Mouse (Mus musculus) adrenal gland (tissue): ENCODE measurements at regions not wholly inside any gene's neighbourhood (a gene's known extent, or its start where the extent isn't known, plus 50 kb on each side); places are given as distances from the start of the nearest gene placed in this dataset.
"Not testable (repeated sequence)": the region's sequence is repeated elsewhere in the genome, so short reads cannot be mapped to it uniquely, and the experiment has no call there.

Source experiments
- intact Hi-C: fragments of 180-260 bp; cut with DNase I; formaldehyde crosslinking; loops from one replicate; pipeline ENCODE4 v1.15.1; 2025

DNA sequence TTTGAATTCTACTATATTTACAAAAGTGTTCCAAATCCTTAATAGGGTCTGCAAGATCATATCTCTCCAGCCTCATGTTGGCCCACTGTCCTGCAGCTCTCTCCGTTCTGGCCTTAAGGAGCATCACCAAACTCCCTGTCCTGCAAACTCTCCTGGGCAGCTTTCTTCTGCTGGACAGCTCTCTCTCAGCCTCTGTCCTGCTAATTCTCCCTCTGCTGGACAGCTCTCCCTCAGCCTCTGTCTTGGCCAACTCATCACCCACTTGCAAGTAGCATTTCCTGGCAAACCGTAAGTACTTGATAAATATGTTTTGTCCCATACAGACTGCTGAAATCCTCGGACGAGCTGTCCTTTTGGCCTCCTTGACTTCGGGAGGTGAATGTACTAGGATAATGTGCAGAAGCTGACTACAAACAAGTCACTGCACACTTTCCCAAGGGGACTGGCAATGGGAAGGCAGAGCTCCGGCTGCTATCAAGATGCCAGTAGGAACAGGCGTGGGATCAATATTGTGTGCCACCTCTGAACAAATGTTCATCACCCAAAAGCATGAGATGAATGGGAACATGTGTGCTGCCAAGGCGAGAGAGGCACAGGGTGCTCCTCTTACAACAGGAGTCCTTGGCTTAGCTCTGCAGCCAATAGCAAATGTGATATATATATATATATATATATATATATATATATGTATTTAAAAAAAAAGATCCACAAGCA is 108.1 kb upstream of the Gcfc2 start:
- intact Hi-C loops = no loop called here

DNA sequence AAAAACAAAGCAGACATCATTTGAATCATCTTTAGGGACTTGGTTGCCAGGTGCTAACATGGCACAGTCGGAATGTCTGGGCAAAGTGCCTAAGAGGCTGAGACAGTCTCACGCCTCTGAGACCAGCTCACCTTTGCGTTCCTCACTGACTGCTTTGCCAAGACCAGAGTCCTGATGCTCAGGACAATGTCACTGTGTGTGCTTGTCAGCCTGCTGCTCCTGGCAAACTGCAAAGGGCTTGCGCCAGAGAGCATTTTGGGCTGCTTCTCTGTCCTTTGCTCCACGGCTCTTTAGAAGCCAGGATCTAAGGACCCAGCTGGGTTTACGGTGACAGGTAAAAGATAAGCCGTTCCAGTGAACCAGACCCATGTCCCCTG is 107.5 kb upstream of the Gcfc2 start:
- intact Hi-C loops = no loop called here

DNA sequence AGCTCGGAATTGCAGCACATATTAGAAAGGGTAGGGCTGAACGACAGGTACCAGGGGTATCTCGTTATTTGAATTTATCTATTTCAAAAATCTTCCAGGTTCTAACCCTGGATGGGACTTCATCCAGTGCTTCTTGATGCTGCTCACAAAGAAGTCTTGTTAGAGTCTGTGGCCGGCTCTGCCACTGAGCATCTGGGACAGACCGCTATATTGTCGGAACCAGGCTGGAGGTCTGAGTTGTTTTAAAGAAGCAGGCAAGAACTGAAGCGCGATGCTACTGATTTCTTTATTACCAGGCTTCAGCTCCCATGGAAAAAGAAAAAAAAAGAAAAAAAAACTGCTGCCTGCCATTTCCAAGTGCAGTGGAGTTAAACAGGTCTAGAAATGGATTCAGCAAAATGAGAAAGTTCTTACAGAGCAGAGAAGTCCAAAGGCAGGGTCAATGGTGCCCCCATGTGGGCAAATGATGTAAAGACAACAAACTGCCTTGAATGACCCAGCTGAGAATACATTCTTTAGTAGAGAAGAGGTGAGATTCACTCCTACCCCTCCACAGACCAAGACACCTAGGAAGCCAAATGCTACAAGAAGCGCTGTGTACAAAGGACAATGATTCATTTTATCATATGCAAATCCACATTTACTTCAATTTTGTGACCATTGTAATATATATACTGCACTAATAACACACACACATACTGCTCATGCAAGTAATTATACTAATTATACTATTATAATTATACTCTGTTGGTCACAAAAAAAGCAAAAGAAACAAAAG is 106.2 kb upstream of the Gcfc2 start:
- intact Hi-C loops = no loop called here

DNA sequence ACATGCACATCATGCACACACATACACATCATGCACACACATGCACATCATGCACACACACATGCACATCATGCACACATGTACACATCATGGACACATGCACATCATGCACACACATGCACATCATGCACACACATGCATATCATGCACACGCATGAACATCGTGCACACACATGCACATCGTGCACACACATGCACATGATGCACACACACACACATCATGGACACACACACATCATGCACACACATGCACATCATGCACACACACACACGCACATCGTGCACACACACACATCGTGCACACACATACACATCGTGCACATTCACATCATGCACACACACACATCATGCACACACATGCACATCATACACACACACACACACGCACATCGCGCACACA is 104.9 kb upstream of the Gcfc2 start:
- intact Hi-C loops = no loop called here

DNA sequence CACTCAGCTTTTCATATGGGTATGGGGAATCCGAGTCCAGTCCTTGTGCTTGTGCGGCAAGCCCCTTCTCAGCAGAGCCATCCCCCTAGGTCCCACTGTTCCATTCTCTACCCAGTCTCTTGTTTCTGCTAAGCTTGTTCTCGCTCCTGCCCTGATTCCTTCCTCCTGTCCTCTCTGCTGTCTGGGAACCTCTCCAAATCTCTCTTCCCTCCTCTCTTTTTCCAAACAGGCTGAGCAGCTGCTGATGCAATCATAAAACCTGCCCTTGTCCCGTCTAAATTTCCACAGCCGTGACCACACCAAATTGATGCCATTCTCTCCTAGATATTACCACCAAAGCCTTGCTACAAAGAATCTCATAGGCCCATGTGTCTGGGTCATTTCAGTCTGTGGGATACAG is 103.4 kb upstream of the Gcfc2 start:
- intact Hi-C loops = no loop called here

DNA sequence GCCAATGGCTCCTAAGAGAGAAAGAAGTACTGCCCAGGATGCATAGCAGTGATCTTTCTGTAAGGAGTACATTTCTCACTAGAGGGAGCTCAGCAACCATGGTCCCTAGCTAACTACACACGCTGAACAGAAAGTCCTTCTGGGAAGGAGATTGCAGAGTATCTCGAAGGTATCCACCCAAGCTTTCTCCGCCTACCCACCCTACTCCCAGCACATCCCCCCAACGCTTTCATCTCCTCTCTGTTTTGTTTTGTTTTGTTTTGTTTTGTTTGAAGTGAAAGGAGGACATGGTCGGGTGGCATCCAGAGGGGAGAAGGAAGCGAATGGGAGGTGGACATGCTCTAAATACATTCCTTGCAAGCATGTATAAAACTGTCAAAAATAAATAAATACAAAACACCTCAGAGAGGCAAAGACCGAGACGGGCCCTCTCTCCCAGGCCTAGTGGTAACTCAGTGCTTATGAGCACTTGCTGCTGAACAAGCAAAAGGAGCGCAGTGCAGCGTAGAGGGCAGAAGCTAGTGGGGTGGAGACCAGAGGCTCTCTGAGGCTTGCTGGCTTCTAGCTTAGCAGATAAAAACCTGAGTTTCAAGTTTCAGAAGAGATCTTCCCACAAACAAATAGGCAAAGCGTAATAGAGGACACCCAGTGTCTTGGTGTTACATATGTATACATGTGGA is 83.9 kb upstream of the Gcfc2 start:
- intact Hi-C loops = no loop called here

DNA sequence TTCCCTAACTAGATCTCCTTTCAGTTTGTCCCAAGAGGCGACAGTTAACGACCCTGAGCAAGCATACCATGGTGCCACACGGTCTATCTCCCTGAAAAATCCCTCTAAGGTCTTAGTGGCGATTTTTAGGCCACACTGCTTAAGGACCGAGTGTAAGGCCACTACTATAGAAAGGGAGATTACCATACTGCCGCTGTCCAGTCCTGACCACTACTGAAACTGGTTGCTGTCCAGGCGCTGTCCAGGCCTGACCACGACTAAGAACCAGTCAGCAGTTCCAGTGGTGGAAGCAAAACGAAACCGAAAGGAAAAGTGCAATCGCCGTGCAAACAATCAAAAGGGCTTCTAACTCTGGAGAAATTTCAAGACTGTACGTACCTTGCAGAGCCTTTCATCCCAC is 55.3 kb upstream of the Gcfc2 start:
- intact Hi-C loops = not testable (repeated sequence)
